Mouse (Mus musculus): Measurements from ENCODE around the gene Cxxc4.

DNA sequence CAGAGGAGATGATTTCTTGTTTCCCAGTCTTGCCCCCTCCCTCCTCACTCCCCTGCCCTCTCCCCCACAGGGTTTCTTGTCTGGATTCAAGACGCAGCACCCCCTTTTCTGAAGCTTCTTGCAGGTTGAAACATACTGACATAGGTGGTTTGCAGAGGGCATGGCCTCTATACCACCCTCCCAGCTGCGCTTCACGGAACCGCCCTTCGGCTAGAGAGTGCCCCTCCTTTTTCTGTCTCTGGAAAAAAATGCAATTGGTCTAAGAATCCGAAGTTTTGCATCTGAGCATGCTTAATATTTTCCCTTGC lies 4.4 kb downstream of the Cxxc4 start:
- TF ChIP-seq POLR2A (IDR thresholded peaks at IDR 0.05; ENCODE audit: insufficient read depth, low read depth, low read length) (no peak), CTCF (IDR thresholded peaks at IDR 0.05; ENCODE audit: insufficient read depth, low read depth, low read length) (no peak)

All from olfactory bulb, adult 2 months (tissue).